Mouse (Mus musculus) small intestine, adult 2 months (tissue): ENCODE results near the gene Crip2.

Experiments
- CTCF ChIP-seq: fragments of 200-500 bp; IDR thresholded peaks from 2 replicates; pipeline ENCODE4 v1.5.1; 2012; ENCODE audit warnings: low read depth, mild to moderate bottlenecking, control low read depth, inconsistent platforms, low read length, moderate library complexity, mixed read lengths; ENCODE audit not compliant: insufficient replicate concordance, insufficient read length; ENCODE audit errors: extremely low read depth
- POLR2A ChIP-seq: fragments of 200-500 bp; IDR thresholded peaks from 2 replicates; pipeline ENCODE4 v1.6.1; 2012; ENCODE audit warnings: low read depth, mild to moderate bottlenecking, control low read depth, inconsistent platforms, low read length, moderate library complexity

GRCm38 (mm10) chr12:113099470-113100237 is 40.4 kb upstream of the Crip2 start:
- TF ChIP-seq POLR2A = no peak
- TF ChIP-seq CTCF = no peak
